Mouse (Mus musculus) forebrain, postnatal 0 days (tissue): Measurements from ENCODE around the gene Zdhhc11. TPM values are rescaled to one million over a fixed set of nuclear protein-coding genes. Genes with fewer than 3 reads are reported as not detected.

Experiments used
- ATAC-seq: fragments of 200-750 bp; cut with Nextera tagmentation; 2 replicates; pipeline ENCODE4 v1.8.0; 2017; ENCODE audit warnings: mild to moderate bottlenecking, moderate library complexity
- DNase-seq: peaks from one replicate; pipeline ENCODE4 v3.0.0-alpha.2; 2015
- H3K27ac ChIP-seq: fragments of 300-500 bp; sonication (generic); 2 replicates; pipeline ENCODE4 v1.5.1; 2014; ENCODE audit warnings: low read depth, mild to moderate bottlenecking, antibody characterized with exemption, low read length, moderate library complexity, mixed read lengths
- H3K27me3 ChIP-seq: fragments of 300-500 bp; sonication (generic); 2 replicates; pipeline ENCODE4 v1.6.1; 2014; ENCODE audit warnings: mild to moderate bottlenecking, low read length, mixed read lengths; ENCODE audit not compliant: insufficient read depth
- H3K36me3 ChIP-seq: fragments of 300-500 bp; sonication (generic); 2 replicates; pipeline ENCODE4 v1.6.1; 2014; ENCODE audit warnings: mild to moderate bottlenecking, moderate library complexity; ENCODE audit not compliant: insufficient read depth
- H3K4me1 ChIP-seq: fragments of 300-500 bp; sonication (generic); 2 replicates; pipeline ENCODE4 v1.6.1; 2014; ENCODE audit warnings: antibody characterized with exemption; ENCODE audit not compliant: insufficient read depth
- H3K4me2 ChIP-seq: fragments of 300-500 bp; sonication (generic); 2 replicates; pipeline ENCODE4 v1.6.1; 2014; ENCODE audit warnings: low read depth, mild to moderate bottlenecking, moderate library complexity
- H3K4me3 ChIP-seq: fragments of 300-500 bp; sonication (generic); 2 replicates; pipeline ENCODE4 v1.5.1; 2014; ENCODE audit warnings: low read depth, low read length, mixed read lengths
- H3K9ac ChIP-seq: fragments of 300-500 bp; sonication (generic); 2 replicates; pipeline ENCODE4 v1.6.1; 2014; ENCODE audit warnings: mild to moderate bottlenecking
- H3K9me3 ChIP-seq: fragments of 300-500 bp; sonication (generic); 2 replicates; pipeline ENCODE4 v1.6.1; 2016; ENCODE audit warnings: low read length
- CTCF ChIP-seq: sonication (generic); IDR thresholded peaks from 2 replicates; pipeline ENCODE4 v1.5.1; 2016; ENCODE audit warnings: antibody characterized with exemption, control low read depth, low read depth
- WGBS: fragments of 180-500 bp; shearing (Covaris S2); extraction: QIAGEN DNeasy Blood & Tissue Kit; methylation state at CpG from one replicate; pipeline ENCODE4 v1.1.7; 2014; 5-methylcytosine and 5-hydroxymethylcytosine counted together
- polyA plus RNA-seq: library from polyadenylated mRNA; unstranded; fragments of >200 nt; fragmentation: Nextera tagmentation; extraction: Ambion mirVana; gene quantifications from 2 replicates; pipeline ENCODE4 v1.2.1, GENCODE M21; 2015
- total RNA-seq: library from RNA; depleted of rRNA; stranded (reverse); fragments of >200 nt; gene quantifications from 2 replicates; pipeline ENCODE4 v1.2.3, GENCODE M21; 2014; rRNA removed

The Zdhhc11 gene
- not detected in 2 replicates for total RNA-seq
- polyA plus RNA-seq = not detected in 2 replicates

GRCm38 (mm10) chr13:73963551-73963950 is at the start of gene Zdhhc11:
TSS of gene Zdhhc11 (plus strand) at chr13:73963851.
- H3K27ac ChIP-seq = no peak within 1 kb of the TSS
- no peak for DNase-seq
- no peaks in the 10 kb centered on the region for H3K4me1 ChIP-seq
- H3K9ac ChIP-seq = no peak within 1 kb of the TSS
- peaks cover 34% of the 10 kb centered on the region for H3K36me3 ChIP-seq
- no peaks in the 10 kb centered on the region for H3K9me3 ChIP-seq
- ATAC-seq = no peak
- H3K27me3 ChIP-seq = no peaks in the 10 kb centered on the region
- no peak within 1 kb of the TSS for H3K4me2 ChIP-seq
- TF ChIP-seq CTCF = no peak
- no peak within 1 kb of the TSS for H3K4me3 ChIP-seq
- WGBS = 88% methylated on average over 5 of the region's 5 CpGs

GRCm38 (mm10) chr13:73932201-73932600 is 31.4 kb upstream of the Zdhhc11 start:
- Histone ChIP-seq H3K4me3 (no peak overlapping the region), H3K4me1 (0 out of 2 replicates have a peak, but pooled peaks cover 4% of the 10 kb centered on the region), H3K4me2 (no peak overlapping the region), H3K9ac (no peak overlapping the region), H3K36me3 (peaks cover 23% of the 10 kb centered on the region; the same call in 1 of the 2 replicates), H3K27me3 (no peaks in the 10 kb centered on the region), H3K27ac (no peak overlapping the region), H3K9me3 (no peaks in the 10 kb centered on the region)
- WGBS = 87% methylated on average over 10 of the region's 10 CpGs
- ATAC-seq = no peak
- DNase-seq = no peak
- TF ChIP-seq CTCF = no peak

GRCm38 (mm10) chr13:73936938-73937320 is 26.7 kb upstream of the Zdhhc11 start:
- Histone ChIP-seq H3K9ac (peak overlapping the region; percentile 94; the same call in 1 of the 2 replicates), H3K27ac (no peak overlapping the region), H3K27me3 (no peaks in the 10 kb centered on the region), H3K4me1 (peaks cover 10% of the 10 kb centered on the region; the same call in 1 of the 2 replicates), H3K4me2 (peak overlapping the region; percentile 85), H3K4me3 (peak overlapping the region; percentile 89), H3K9me3 (no peaks in the 10 kb centered on the region), H3K36me3 (peaks cover 13% of the 10 kb centered on the region)
- 14% methylated on average over 5 of the region's 5 CpGs for WGBS
- ATAC-seq = no peak; the same call in 1 of the 2 replicates
- no peak for DNase-seq
- TF ChIP-seq CTCF = no peak

GRCm38 (mm10) chr13:73937321-73938176 is 26.1 kb upstream of the Zdhhc11 start, which contains the start of the genes Trip13 and Brd9:
TSS of gene Trip13 (minus strand) at chr13:73937784.
TSS of gene Brd9 (plus strand) at chr13:73937811.
- Histone ChIP-seq H3K27me3 (no peaks in the 10 kb centered on the region), H3K4me2 (peak within 1 kb of the TSS; percentile 85), H3K36me3 (peaks cover 15% of the 10 kb centered on the region), H3K9me3 (no peaks in the 10 kb centered on the region), H3K4me1 (peaks cover 10% of the 10 kb centered on the region; the same call in 1 of the 2 replicates), H3K27ac (peak within 1 kb of the TSS; percentile 91), H3K9ac (peak within 1 kb of the TSS; percentile 94), H3K4me3 (peak within 1 kb of the TSS; percentile 89)
- DNase-seq (peak; percentile 95), ATAC-seq (peak; percentile 99)
- peak; percentile 35 for TF ChIP-seq CTCF
- 1% methylated on average over 68 of the region's 82 CpGs for WGBS

GRCm38 (mm10) chr13:73938177-73938560 is 25.5 kb upstream of the Zdhhc11 start:
- peaks cover 10% of the 10 kb centered on the region; the same call in 1 of the 2 replicates for H3K4me1 ChIP-seq
- no peak for TF ChIP-seq CTCF
- peak; percentile 44 for DNase-seq
- peak overlapping the region; percentile 91 for H3K27ac ChIP-seq
- peak overlapping the region; percentile 85 for H3K4me2 ChIP-seq
- peak; percentile 44 for ATAC-seq
- H3K9ac ChIP-seq = peak overlapping the region; percentile 94
- H3K27me3 ChIP-seq = no peaks in the 10 kb centered on the region
- peaks cover 21% of the 10 kb centered on the region for H3K36me3 ChIP-seq
- whole genome bisulfite sequencing = 41% methylated on average over 13 of the region's 13 CpGs
- peak overlapping the region; percentile 89 for H3K4me3 ChIP-seq
- no peaks in the 10 kb centered on the region for H3K9me3 ChIP-seq

- no peaks in the 10 kb centered on the region for H3K9me3 ChIP-seq
- no peak overlapping the region for H3K9ac ChIP-seq
- no peak overlapping the region for H3K4me3 ChIP-seq
- no peaks in the 10 kb centered on the region for H3K27me3 ChIP-seq
- ATAC-seq (no peak), DNase-seq (no peak)
- no peak overlapping the region for H3K27ac ChIP-seq
- WGBS = 98% methylated on average over 5 of the region's 5 CpGs
- peaks cover 31% of the 10 kb centered on the region for H3K36me3 ChIP-seq
- H3K4me2 ChIP-seq = no peak overlapping the region
- H3K4me1 ChIP-seq = peaks cover 10% of the 10 kb centered on the region; the same call in 1 of the 2 replicates
- no peak for TF ChIP-seq CTCF
Measured at GRCm38 (mm10) chr13:73939101-73939500, 24.6 kb upstream of the Zdhhc11 start.

- no peaks in the 10 kb centered on the region for H3K9me3 ChIP-seq
- H3K36me3 ChIP-seq = peaks cover 83% of the 10 kb centered on the region
- no peak for ATAC-seq
- H3K27ac ChIP-seq = no peak overlapping the region
- no peak for DNase-seq
- no peaks in the 10 kb centered on the region for H3K4me1 ChIP-seq
- no peak overlapping the region for H3K9ac ChIP-seq
- H3K4me3 ChIP-seq = no peak overlapping the region
- H3K27me3 ChIP-seq = no peaks in the 10 kb centered on the region
- no peak overlapping the region for H3K4me2 ChIP-seq
- WGBS = 95% methylated on average over 9 of the region's 9 CpGs
- no peak for TF ChIP-seq CTCF
Measured at GRCm38 (mm10) chr13:73944606-73945005, 19.0 kb upstream of the Zdhhc11 start.
